Mouse (Mus musculus) splenic B cell, adult 2 months (primary cell): ENCODE measurements around the gene Il17a.
"Not testable (repeated sequence)": the region's sequence is repeated elsewhere in the genome, so short reads cannot be mapped to it uniquely, and the experiment has no call there.

ENCODE experiments used
- DNase-seq: peaks from one replicate; pipeline ENCODE4 v3.0.0-alpha.2; 2011; ENCODE audit warnings: low read depth, low spot score
- H3K27me3 ChIP-seq: 2 replicates; pipeline ENCODE4 v1.6.1; 2012; ENCODE audit warnings: mild to moderate bottlenecking, low read length, moderate library complexity, mixed read lengths; ENCODE audit not compliant: control insufficient read depth, poor library complexity, insufficient read depth, severe bottlenecking
- H3K36me3 ChIP-seq: 2 replicates; pipeline ENCODE4 v1.6.1; 2012; ENCODE audit warnings: mild to moderate bottlenecking, low read length, moderate library complexity, mixed read lengths; ENCODE audit not compliant: control insufficient read depth, poor library complexity, insufficient read depth, severe bottlenecking

Il17a gene

GRCm38 (mm10) chr1:20760331-20760730, 29.6 kb downstream of the Il17a start:
- no peak for DNase-seq
- Histone ChIP-seq H3K27me3 (no peaks in the 10 kb centered on the region), H3K36me3 (no peaks in the 10 kb centered on the region)

- DNase-seq = no peak
- no peaks in the 10 kb centered on the region for H3K27me3 ChIP-seq
- no peaks in the 10 kb centered on the region for H3K36me3 ChIP-seq
Measured at GRCm38 (mm10) chr1:20761411-20761810, 30.7 kb downstream of the Il17a start.

GRCm38 (mm10) chr1:20766526-20766925, 35.8 kb downstream of the Il17a start:
- Histone ChIP-seq H3K27me3 (no peaks in the 10 kb centered on the region), H3K36me3 (no peaks in the 10 kb centered on the region)
- DNase-seq = no peak

GRCm38 (mm10) chr1:20774026-20774730, 43.5 kb downstream of the Il17a start:
- not testable (repeated sequence) for DNase-seq, H3K36me3 ChIP-seq, H3K27me3 ChIP-seq

GRCm38 (mm10) chr1:20778366-20778765, 47.7 kb downstream of the Il17a start:
- DNase-seq = no peak
- H3K36me3 ChIP-seq = no peaks in the 10 kb centered on the region
- no peaks in the 10 kb centered on the region for H3K27me3 ChIP-seq
